Mouse (Mus musculus) embryo, embryonic 10 days (tissue): ENCODE data around the gene Cby1.

Experiments used
- DNase-seq: peaks from one replicate; pipeline ENCODE4 v3.0.0-alpha.2; 2015; ENCODE audit warnings: low spot score

Gene Cby1

GRCm38 (mm10) chr15:79677936-79678335, 18.9 kb downstream of the Cby1 start:
- DNase-seq, result no peak

- DNase-seq, result no peak
These were observed 23.0 kb downstream of the Cby1 start for GRCm38 (mm10) chr15:79681973-79682372.

GRCm38 (mm10) chr15:79683146-79683545, 24.1 kb downstream of the Cby1 start:
- DNase-seq, result no peak

GRCm38 (mm10) chr15:79683707-79684465, 24.9 kb downstream of the Cby1 start:
- no peak for DNase-seq

- DNase-seq, result no peak
These were observed 25.6 kb downstream of the Cby1 start for GRCm38 (mm10) chr15:79684616-79685015.

- no peak for DNase-seq
These were observed 26.2 kb downstream of the Cby1 start for GRCm38 (mm10) chr15:79685141-79685641.

GRCm38 (mm10) chr15:79686046-79686869, 27.3 kb downstream of the Cby1 start:
- no peak for DNase-seq

GRCm38 (mm10) chr15:79687175-79687574, 28.2 kb downstream of the Cby1 start:
- DNase-seq, result peak; percentile 43

- peak; percentile 96 for DNase-seq
These were observed 28.8 kb downstream of the Cby1 start, which contains the start of gene Josd1 for GRCm38 (mm10) chr15:79687646-79688267. Gene Josd1, minus strand, starts transcription at chr15:79687919.

- DNase-seq, result no peak
These were observed 29.4 kb downstream of the Cby1 start for GRCm38 (mm10) chr15:79688268-79688956.

GRCm38 (mm10) chr15:79689662-79690425, 30.8 kb downstream of the Cby1 start:
- no peak for DNase-seq

GRCm38 (mm10) chr15:79690426-79691022, 31.5 kb downstream of the Cby1 start, which contains the start of gene Gtpbp1:
Gene Gtpbp1, plus strand, starts transcription at chr15:79690845.
- peak; percentile 99 for DNase-seq

- no peak for DNase-seq
These were observed 32.1 kb downstream of the Cby1 start for GRCm38 (mm10) chr15:79691023-79691508.

- no peak for DNase-seq
These were observed 33.3 kb downstream of the Cby1 start for GRCm38 (mm10) chr15:79692334-79692733.

- no peak for DNase-seq
These were observed 34.7 kb downstream of the Cby1 start for GRCm38 (mm10) chr15:79693740-79694139.

- no peak for DNase-seq
These were observed 35.5 kb downstream of the Cby1 start for GRCm38 (mm10) chr15:79694512-79694911.

GRCm38 (mm10) chr15:79695516-79695915, 36.5 kb downstream of the Cby1 start:
- DNase-seq, result no peak

GRCm38 (mm10) chr15:79696508-79696907, 37.5 kb downstream of the Cby1 start:
- no peak for DNase-seq

- DNase-seq, result no peak
These were observed 38.0 kb downstream of the Cby1 start for GRCm38 (mm10) chr15:79697011-79697410.

GRCm38 (mm10) chr15:79697558-79698187, 38.7 kb downstream of the Cby1 start:
- no peak for DNase-seq
